Mouse (Mus musculus) kidney, adult 2 months (tissue): ENCODE results near the gene Cby3. TPM values are rescaled to one million over a fixed set of nuclear protein-coding genes. Genes with fewer than 3 reads are reported as not detected.

ENCODE experiments used
- DNase-seq: peaks from one replicate; pipeline ENCODE4 v3.0.0; 2021
- H3K27ac ChIP-seq: fragments of 200-500 bp; 2 replicates; pipeline ENCODE4 v1.5.1; 2012; ENCODE audit warnings: low read depth, low read length, control low read depth, inconsistent platforms; ENCODE audit not compliant: insufficient read depth
- H3K27me3 ChIP-seq: fragments of 200-500 bp; replicated peaks from 2 replicates; pipeline ENCODE4 v1.6.1; 2012; ENCODE audit warnings: mild to moderate bottlenecking, moderate library complexity, low read length, inconsistent platforms; ENCODE audit not compliant: control insufficient read depth, insufficient read depth
- H3K36me3 ChIP-seq: fragments of 200-500 bp; 2 replicates; pipeline ENCODE4 v1.6.1; 2012; ENCODE audit warnings: mild to moderate bottlenecking, moderate library complexity, low read length, inconsistent platforms; ENCODE audit not compliant: control insufficient read depth, insufficient read depth
- H3K4me1 ChIP-seq: fragments of 200-500 bp; 2 replicates; pipeline ENCODE4 v1.6.1; 2011; ENCODE audit warnings: low read length; ENCODE audit not compliant: control insufficient read depth, insufficient read depth
- H3K4me3 ChIP-seq: fragments of 200-500 bp; 2 replicates; pipeline ENCODE4 v1.5.1; 2011; ENCODE audit warnings: mild to moderate bottlenecking, low read depth, low read length, control low read depth; ENCODE audit not compliant: insufficient read depth
- CTCF ChIP-seq: fragments of 200-500 bp; conservative IDR thresholded peaks from 2 replicates; pipeline ENCODE4 v1.5.1; 2011; ENCODE audit warnings: low read depth, mild to moderate bottlenecking, control low read depth, low read length, moderate library complexity, mixed read lengths; ENCODE audit not compliant: insufficient read depth, insufficient read length
- POLR2A ChIP-seq: fragments of 200-500 bp; IDR thresholded peaks from one replicate; pipeline ENCODE4 v1.6.1; 2011; ENCODE audit warnings: low read depth, low read length, control low read depth
- WGBS: fragments of 180-500 bp; shearing (Covaris S2); methylation state at CpG from one replicate; pipeline ENCODE4 v1.1.7; 2018; 5-methylcytosine and 5-hydroxymethylcytosine counted together
- polyA plus RNA-seq: library from polyadenylated mRNA; depleted of rRNA; stranded (reverse); fragments of >200 nt; gene quantifications from 2 replicates; pipeline ENCODE4 v1.2.3, GENCODE M21; 2012

Gene Cby3
- polyA plus RNA-seq, 1 experiment: 1.3 TPM

GRCm38 (mm10) chr11:50389616-50390015 is 35.4 kb downstream of the Cby3 start:
- Histone ChIP-seq H3K36me3 (peaks cover 14% of the 10 kb centered on the region), H3K4me3 (no peak overlapping the region), H3K27me3 (no peaks in the 10 kb centered on the region), H3K27ac (no peak overlapping the region), H3K4me1 (no peaks in the 10 kb centered on the region)
- TF ChIP-seq CTCF: no peak
- TF ChIP-seq POLR2A: no peak
- no peak for DNase-seq
- 72% methylated on average over 5 of the region's 5 CpGs for WGBS

GRCm38 (mm10) chr11:50391272-50391960 is 37.2 kb downstream of the Cby3 start:
- no peaks in the 10 kb centered on the region for H3K27me3 ChIP-seq
- no peak for DNase-seq
- no peak for TF ChIP-seq POLR2A
- TF ChIP-seq CTCF: no peak
- H3K4me3 ChIP-seq: no peak overlapping the region
- H3K36me3 ChIP-seq: peaks cover 8% of the 10 kb centered on the region
- no peak overlapping the region for H3K27ac ChIP-seq
- 83% methylated on average over 4 of the region's 4 CpGs for WGBS
- H3K4me1 ChIP-seq: no peaks in the 10 kb centered on the region

GRCm38 (mm10) chr11:50393306-50393705 is 39.0 kb downstream of the Cby3 start:
- no peak for DNase-seq
- H3K4me3 ChIP-seq: no peak overlapping the region
- WGBS: 91% methylated on average over 6 of the region's 6 CpGs
- H3K36me3 ChIP-seq: peaks cover 1% of the 10 kb centered on the region; the same call in 1 of the 2 replicates
- no peak for TF ChIP-seq POLR2A
- no peak for TF ChIP-seq CTCF
- no peaks in the 10 kb centered on the region for H3K4me1 ChIP-seq
- no peak overlapping the region for H3K27ac ChIP-seq
- H3K27me3 ChIP-seq: no peaks in the 10 kb centered on the region

DNA sequence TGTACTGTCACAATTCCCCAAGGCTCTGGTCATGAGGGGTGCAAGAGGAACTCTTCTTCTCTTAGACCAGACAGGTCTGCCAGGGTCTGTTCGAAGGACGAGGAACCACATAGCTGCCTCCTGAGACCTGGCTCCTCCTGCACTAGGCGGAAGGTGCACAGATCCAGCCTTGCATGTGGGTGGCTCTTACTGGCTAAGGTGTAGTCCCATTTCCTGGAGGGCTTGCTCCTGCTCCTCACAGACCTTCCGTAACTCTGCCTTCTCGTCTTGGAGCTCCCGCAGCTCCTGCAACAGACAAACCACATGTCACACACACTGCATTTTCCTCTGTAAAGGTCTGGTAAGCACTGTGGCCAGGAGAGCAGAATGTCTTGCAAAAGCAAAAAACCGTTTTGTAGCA is 40.5 kb downstream of the Cby3 start:
- Histone ChIP-seq H3K27me3 (no peaks in the 10 kb centered on the region), H3K36me3 (0 out of 2 replicates have a peak, but pooled peaks cover 1% of the 10 kb centered on the region), H3K4me1 (no peaks in the 10 kb centered on the region), H3K4me3 (no peak overlapping the region), H3K27ac (no peak overlapping the region)
- DNase-seq: no peak
- TF ChIP-seq CTCF (no peak), POLR2A (no peak)
- WGBS: 93% methylated on average over 7 of the region's 7 CpGs

GRCm38 (mm10) chr11:50396766-50397307 is 42.6 kb downstream of the Cby3 start:
- Histone ChIP-seq H3K27me3 (no peaks in the 10 kb centered on the region), H3K4me3 (no peak overlapping the region), H3K36me3 (peaks cover 1% of the 10 kb centered on the region; the same call in 1 of the 2 replicates), H3K4me1 (no peaks in the 10 kb centered on the region), H3K27ac (no peak overlapping the region)
- TF ChIP-seq CTCF: no peak
- TF ChIP-seq POLR2A: no peak
- WGBS: 74% methylated on average over 11 of the region's 11 CpGs
- DNase-seq: no peak

DNA sequence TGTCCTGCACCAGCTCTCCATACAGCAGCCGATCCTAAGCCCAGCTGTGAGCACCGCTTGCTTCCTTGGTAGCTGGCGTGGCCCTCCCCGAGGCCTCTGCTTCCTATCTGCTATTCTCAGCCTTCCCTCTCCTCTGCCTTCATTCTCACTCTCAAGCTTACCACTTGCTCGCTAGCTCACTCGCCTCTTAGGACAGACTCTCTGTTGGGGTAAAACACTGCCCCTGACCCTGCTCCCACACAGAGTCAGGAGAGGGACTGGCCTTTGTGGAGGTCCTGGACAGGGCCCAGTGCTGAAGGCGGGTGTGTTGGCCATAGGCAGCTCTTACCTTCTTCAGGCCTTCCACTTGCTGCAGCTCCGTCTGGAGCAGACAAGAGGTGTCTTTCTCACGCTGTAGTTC is 43.1 kb downstream of the Cby3 start:
- H3K4me1 ChIP-seq: peaks cover 2% of the 10 kb centered on the region
- no peak overlapping the region for H3K27ac ChIP-seq
- no peak overlapping the region for H3K4me3 ChIP-seq
- H3K27me3 ChIP-seq: no peaks in the 10 kb centered on the region
- WGBS: 82% methylated on average over 9 of the region's 9 CpGs
- peaks cover 1% of the 10 kb centered on the region; the same call in 1 of the 2 replicates for H3K36me3 ChIP-seq
- TF ChIP-seq POLR2A: no peak
- no peak for TF ChIP-seq CTCF
- DNase-seq: no peak

DNA sequence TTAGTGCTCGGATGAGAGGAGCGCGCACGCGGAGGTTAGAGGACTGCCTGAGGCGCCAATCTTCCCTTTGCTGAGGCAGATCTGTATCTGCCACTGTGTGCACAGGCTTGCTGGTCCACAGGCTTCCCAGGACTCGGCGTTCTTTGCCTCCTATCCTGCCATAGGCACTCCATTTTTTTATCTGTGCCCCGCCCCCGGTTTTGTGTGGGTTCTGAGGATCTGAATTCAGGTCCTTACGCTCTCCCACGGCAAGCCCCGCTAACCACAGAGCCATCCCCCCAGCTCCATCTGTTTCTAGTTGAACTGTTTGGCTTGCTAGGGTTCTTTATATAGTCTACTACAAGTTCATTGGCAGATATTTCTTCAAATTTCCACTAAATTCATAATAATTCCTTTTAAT is 44.5 kb downstream of the Cby3 start:
- H3K27me3 ChIP-seq: no peaks in the 10 kb centered on the region
- H3K4me1 ChIP-seq: peaks cover 5% of the 10 kb centered on the region
- no peak for DNase-seq
- H3K27ac ChIP-seq: no peak overlapping the region
- H3K4me3 ChIP-seq: no peak overlapping the region
- WGBS: 92% methylated on average over 13 of the region's 13 CpGs
- TF ChIP-seq CTCF (no peak), POLR2A (no peak)
- no peaks in the 10 kb centered on the region; the same call in 1 of the 2 replicates for H3K36me3 ChIP-seq
